Mouse (Mus musculus): ENCODE results near the gene Tnxb. TPM values are rescaled to one million over a fixed set of nuclear protein-coding genes. Genes with fewer than 3 reads are reported as not detected.

Tnxb gene
- polyA plus RNA-seq, 1 experiment = 34.1 TPM

DNA sequence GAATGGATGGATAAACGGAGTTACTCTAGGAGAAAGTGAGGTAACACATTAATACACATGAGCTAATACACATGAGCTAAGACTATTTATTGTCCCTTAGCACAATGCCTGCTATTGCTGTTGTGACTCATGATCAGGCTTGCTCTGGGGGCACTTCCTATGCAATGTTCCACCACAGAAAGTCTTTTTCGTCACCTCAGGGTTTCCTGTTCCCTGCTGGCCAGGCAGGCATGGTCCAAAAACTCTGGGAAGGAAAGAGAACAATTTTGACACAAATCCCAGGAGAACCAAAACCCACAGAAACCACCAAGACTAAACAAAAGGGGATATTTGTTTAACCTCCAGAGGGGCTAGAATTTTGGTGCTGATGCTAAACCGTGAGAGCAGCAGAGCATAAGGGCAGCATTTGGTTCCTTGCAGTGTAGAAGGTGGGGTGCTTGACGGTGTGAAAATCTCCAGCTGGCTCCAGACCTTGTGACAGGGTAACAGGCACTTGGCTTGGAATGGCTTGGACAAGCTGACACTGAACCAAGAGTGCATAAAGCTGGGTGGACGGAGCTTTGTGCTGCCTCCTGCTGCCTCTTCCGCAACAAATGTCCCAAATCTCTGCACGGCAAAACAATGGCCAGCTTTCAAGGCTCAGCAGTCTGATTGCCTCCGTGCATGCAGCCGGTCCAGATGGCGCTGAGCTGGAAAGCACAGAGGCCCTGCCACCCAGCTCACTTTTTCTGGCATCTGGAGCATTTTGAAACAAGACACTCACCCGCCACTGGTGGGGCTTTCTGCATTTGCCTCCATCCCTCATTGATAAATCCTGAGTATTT lies 29.3 kb upstream of the Tnxb start:
- Histone ChIP-seq H3K4me3 (ENCODE audit: extremely low read depth, insufficient read depth, insufficient read length) (no peak overlapping the region), H3K27ac (ENCODE audit: insufficient read depth, low read length) (no peak overlapping the region)
- no peak for TF ChIP-seq POLR2A (IDR thresholded peaks at IDR 0.05; ENCODE audit: low read depth, low read length)
- no peak for TF ChIP-seq CTCF (IDR thresholded peaks at IDR 0.05; ENCODE audit: extremely low read depth, insufficient read depth, insufficient read length, insufficient replicate concordance)

DNA sequence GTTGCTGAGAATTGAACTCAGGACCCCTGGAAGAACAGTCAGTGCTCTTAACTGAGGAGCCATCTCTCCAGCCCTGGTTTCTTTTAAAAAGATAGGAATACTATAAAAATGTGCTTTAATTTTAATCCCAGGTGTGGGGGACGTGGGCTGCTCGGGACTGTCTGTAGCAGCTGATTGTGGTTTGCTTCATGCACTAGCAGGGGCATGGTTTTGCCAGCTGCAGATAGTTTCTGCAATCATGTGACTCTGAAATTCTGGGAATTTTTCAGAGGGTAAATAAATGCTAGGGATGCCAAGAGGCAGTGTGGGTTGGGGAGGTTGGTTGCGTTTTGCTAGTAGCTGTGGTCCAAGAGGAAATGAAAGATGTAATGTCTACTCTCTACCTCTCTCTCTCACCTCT lies 28.4 kb upstream of the Tnxb start:
- Histone ChIP-seq H3K4me3 (ENCODE audit: extremely low read depth, insufficient read depth, insufficient read length) (no peak overlapping the region), H3K27me3 (ENCODE audit: control insufficient read depth, insufficient read depth, low read length) (no peaks in the 10 kb centered on the region), H3K36me3 (ENCODE audit: control insufficient read depth, insufficient read depth, low read length) (no peaks in the 10 kb centered on the region), H3K4me1 (ENCODE audit: control insufficient read depth, insufficient read depth, insufficient read length) (no peaks in the 10 kb centered on the region), H3K27ac (ENCODE audit: insufficient read depth, low read length) (no peak overlapping the region)
- DNase-seq (ENCODE audit: low read depth in 1 of 2, low spot score in 2 of 2) = no peak
- 43% methylated on average over 3 of the region's 3 CpGs for WGBS
- TF ChIP-seq POLR2A (IDR thresholded peaks at IDR 0.05; ENCODE audit: low read depth, low read length) (no peak), CTCF (IDR thresholded peaks at IDR 0.05; ENCODE audit: extremely low read depth, insufficient read depth, insufficient read length, insufficient replicate concordance) (no peak)

More for the DNA sequence above, 29.3 kb upstream of the Tnxb start:
- 58% methylated on average over 11 of the region's 11 CpGs for WGBS
- Histone ChIP-seq H3K27me3 (ENCODE audit: control insufficient read depth, insufficient read depth, low read length) (no peaks in the 10 kb centered on the region), H3K4me1 (ENCODE audit: control insufficient read depth, insufficient read depth, insufficient read length) (no peaks in the 10 kb centered on the region), H3K36me3 (ENCODE audit: control insufficient read depth, insufficient read depth, low read length) (no peaks in the 10 kb centered on the region)
- DNase-seq (ENCODE audit: low read depth in 1 of 2, low spot score in 2 of 2) = no peak

DNA sequence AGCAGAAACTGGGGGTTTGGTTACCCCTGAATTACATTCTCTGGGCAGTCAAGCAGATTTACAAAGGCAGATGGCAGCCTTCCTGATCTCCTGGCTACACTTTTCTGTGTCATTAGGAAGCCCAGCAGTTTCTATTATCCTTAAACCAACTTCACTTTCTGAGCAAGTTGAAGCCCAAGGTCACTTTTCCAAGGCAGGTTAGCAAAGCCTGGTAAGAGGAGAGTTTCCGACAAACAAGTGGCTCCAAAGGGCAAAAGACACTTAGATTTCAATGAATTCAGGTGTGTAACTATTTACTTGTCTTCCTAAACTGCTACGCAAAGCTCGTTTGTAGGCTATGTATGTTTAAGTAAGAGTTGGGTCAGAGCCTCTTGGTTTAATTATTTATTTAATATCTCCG lies 27.0 kb upstream of the Tnxb start:
- Histone ChIP-seq H3K27ac (ENCODE audit: insufficient read depth, low read length) (no peak overlapping the region), H3K4me3 (ENCODE audit: extremely low read depth, insufficient read depth, insufficient read length) (no peak overlapping the region), H3K36me3 (ENCODE audit: control insufficient read depth, insufficient read depth, low read length) (no peaks in the 10 kb centered on the region), H3K27me3 (ENCODE audit: control insufficient read depth, insufficient read depth, low read length) (no peaks in the 10 kb centered on the region), H3K4me1 (ENCODE audit: control insufficient read depth, insufficient read depth, insufficient read length) (peaks cover 5% of the 10 kb centered on the region; the same call in 1 of the 2 replicates)
- 96% methylated on average over 4 of the region's 4 CpGs for whole genome bisulfite sequencing
- no peak for DNase-seq (ENCODE audit: low read depth in 1 of 2, low spot score in 2 of 2)
- no peak for TF ChIP-seq CTCF (IDR thresholded peaks at IDR 0.05; ENCODE audit: extremely low read depth, insufficient read depth, insufficient read length, insufficient replicate concordance)

DNA sequence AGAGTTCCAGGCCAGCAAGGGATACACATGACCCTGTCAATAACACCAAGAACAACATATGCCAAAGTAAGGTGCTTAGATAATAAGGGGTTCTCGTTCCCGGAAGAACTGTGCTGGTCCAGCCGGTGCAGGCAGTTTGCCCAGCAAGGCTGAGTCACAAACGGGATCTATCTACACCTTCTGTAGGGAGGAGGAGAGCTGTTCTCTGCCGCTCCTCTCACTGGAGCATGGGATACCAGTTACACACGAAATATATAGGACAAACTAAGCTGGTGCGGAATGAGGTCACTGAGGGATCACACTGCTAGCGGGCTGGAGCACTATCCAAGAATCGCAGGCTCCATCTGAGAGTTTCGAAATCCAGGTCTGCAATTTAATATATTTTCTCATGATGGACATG lies 26.4 kb upstream of the Tnxb start:
- 85% methylated on average over 10 of the region's 10 CpGs for WGBS
- TF ChIP-seq POLR2A (IDR thresholded peaks at IDR 0.05; ENCODE audit: low read depth, low read length) (no peak), CTCF (IDR thresholded peaks at IDR 0.05; ENCODE audit: extremely low read depth, insufficient read depth, insufficient read length, insufficient replicate concordance) (no peak)

DNA sequence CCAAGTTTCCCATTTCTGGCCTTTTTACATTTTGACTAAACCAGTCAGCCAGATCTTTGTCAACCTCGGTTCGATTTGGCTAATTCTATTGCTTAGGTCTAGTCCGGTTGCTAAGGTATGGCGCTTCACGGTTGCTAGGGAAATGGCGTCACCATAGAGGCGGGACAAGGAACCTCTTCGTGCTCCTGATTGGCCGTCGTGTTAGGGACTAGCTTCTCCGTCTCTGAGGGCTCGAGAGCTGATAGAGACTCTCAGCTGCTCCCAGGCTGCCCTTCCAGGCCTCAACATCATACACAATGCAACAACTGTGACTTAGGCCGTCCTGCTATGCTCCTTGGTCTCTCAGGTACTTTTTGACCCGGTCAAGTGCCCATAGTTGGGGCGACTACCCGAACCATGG lies 25.7 kb upstream of the Tnxb start, which contains the start of gene Fkbpl:
TSS of gene Fkbpl (plus strand) at position 157 of the 400 bp plus-strand sequence.
- no peaks in the 10 kb centered on the region for H3K27me3 ChIP-seq (ENCODE audit: control insufficient read depth, insufficient read depth, low read length)
- no peak; the same call in 1 of the 2 replicates for TF ChIP-seq POLR2A (IDR thresholded peaks at IDR 0.05; ENCODE audit: low read depth, low read length)
- TF ChIP-seq CTCF (IDR thresholded peaks at IDR 0.05; ENCODE audit: extremely low read depth, insufficient read depth, insufficient read length, insufficient replicate concordance) = no peak
- peak; percentile 90 to 97 for DNase-seq (ENCODE audit: low read depth in 1 of 2, low spot score in 2 of 2)

More for the DNA sequence above, 26.4 kb upstream of the Tnxb start:
- Histone ChIP-seq H3K27ac (ENCODE audit: insufficient read depth, low read length) (no peak overlapping the region), H3K27me3 (ENCODE audit: control insufficient read depth, insufficient read depth, low read length) (no peaks in the 10 kb centered on the region), H3K4me1 (ENCODE audit: control insufficient read depth, insufficient read depth, insufficient read length) (peaks cover 10% of the 10 kb centered on the region; the same call in 1 of the 2 replicates), H3K4me3 (ENCODE audit: extremely low read depth, insufficient read depth, insufficient read length) (no peak overlapping the region), H3K36me3 (ENCODE audit: control insufficient read depth, insufficient read depth, low read length) (no peaks in the 10 kb centered on the region)
- DNase-seq (ENCODE audit: low read depth in 1 of 2, low spot score in 2 of 2) = no peak

DNA sequence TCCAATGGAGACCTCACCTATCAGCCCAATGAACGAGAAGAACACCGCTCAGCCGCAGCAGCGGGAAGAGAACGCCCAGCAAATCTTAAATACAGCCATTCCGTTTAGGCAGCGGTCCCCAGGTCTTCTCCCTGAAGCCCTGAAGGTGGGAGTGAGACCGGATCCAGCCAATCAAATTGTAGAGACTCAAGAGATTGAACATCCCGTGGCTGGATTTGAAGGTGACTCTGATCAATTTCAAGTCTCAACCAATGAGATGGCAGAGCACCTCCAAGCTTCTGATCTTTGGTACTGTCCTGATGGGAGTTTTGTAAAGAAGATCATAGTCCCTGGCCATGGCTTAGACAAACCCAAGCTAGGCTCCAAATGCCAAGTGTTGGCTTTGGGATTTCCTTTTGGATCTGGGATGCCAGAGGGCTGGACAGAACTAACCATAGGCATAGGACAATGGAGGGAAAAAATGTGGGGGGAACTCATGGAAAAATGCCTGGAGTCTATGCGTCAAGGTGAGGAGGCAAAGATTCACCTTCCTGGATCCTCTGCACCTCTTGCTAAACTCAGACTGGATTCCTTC lies 25.0 kb upstream of the Tnxb start:
- TF ChIP-seq POLR2A (IDR thresholded peaks at IDR 0.05; ENCODE audit: low read depth, low read length) (no peak), CTCF (IDR thresholded peaks at IDR 0.05; ENCODE audit: extremely low read depth, insufficient read depth, insufficient read length, insufficient replicate concordance) (no peak)
- 72% methylated on average over 10 of the region's 10 CpGs for WGBS
- peaks cover 4% of the 10 kb centered on the region for H3K36me3 ChIP-seq (ENCODE audit: control insufficient read depth, insufficient read depth, low read length)
- no peak for DNase-seq (ENCODE audit: low read depth in 1 of 2, low spot score in 2 of 2)
- H3K4me1 ChIP-seq (ENCODE audit: control insufficient read depth, insufficient read depth, insufficient read length) = peaks cover 15% of the 10 kb centered on the region; the same call in 1 of the 2 replicates
- H3K27me3 ChIP-seq (ENCODE audit: control insufficient read depth, insufficient read depth, low read length) = no peaks in the 10 kb centered on the region
- no peak overlapping the region for H3K4me3 ChIP-seq (ENCODE audit: extremely low read depth, insufficient read depth, insufficient read length)
- no peak overlapping the region for H3K27ac ChIP-seq (ENCODE audit: insufficient read depth, low read length)

More for the DNA sequence above, 25.7 kb upstream of the Tnxb start, which contains the start of gene Fkbpl:
- 2% methylated on average over 16 of the region's 16 CpGs for WGBS
- H3K4me3 ChIP-seq (ENCODE audit: extremely low read depth, insufficient read depth, insufficient read length) = peak within 1 kb of the TSS; percentile 60
- H3K36me3 ChIP-seq (ENCODE audit: control insufficient read depth, insufficient read depth, low read length) = no peaks in the 10 kb centered on the region
- H3K27ac ChIP-seq (ENCODE audit: insufficient read depth, low read length) = peak within 1 kb of the TSS; percentile 51; the same call in 1 of the 2 replicates
- peaks cover 14% of the 10 kb centered on the region; the same call in 1 of the 2 replicates for H3K4me1 ChIP-seq (ENCODE audit: control insufficient read depth, insufficient read depth, insufficient read length)

Measured in spleen, adult 2 months (tissue).